Mouse (Mus musculus): ENCODE results near the gene Foxo6.

DNA sequence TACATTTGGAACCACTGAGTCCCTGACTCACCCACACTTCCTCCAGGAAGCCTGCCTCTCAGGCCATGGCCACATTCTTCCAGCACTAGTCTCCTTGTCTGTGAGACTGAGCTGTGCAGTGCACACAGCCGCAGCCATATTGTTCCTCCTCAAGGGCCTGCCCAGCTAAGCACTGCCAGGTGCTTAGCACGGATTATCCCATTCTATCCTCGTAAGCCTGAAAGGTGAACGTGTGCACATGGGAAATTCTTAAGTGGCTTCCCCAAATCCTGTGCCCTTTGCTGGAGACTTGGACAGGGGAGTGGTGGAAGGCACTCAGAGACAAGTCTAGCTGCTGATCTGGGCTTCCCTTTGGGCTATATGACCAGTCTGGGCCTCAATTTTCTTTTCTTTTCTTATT lies 29.6 kb upstream of the Foxo6 start:
- no peak for TF ChIP-seq CTCF (IDR thresholded peaks at IDR 0.05; ENCODE audit: control insufficient read depth, insufficient read depth, insufficient replicate concordance, low read depth, low read length)
- no peak for TF ChIP-seq POLR2A (IDR thresholded peaks at IDR 0.05; ENCODE audit: control insufficient read depth, low read depth, low read length)

Measured in testis, adult 2 months (tissue).